Comparison of ENCODE assay signal across 23 mouse cellular contexts in the genomic region with DNA sequence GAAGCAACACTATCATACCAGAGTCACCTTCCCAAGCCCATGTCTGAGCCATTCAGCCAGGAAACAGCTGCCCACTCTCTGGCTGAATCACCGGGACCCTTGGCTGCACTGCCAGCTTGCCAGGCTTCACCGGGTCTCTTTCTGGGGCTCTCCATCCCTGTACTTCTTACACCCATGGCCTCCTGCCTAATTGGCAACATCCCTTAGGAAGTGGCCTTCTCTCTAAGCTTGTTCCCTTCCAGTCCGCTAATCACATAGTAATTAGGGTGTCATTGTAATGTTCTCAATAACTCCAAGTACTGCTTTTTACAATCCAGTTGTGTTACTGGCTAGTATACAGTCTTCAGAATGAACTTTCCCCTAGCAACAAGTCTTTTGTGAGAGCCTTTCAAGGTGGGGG. TPM values are rescaled to one million over a fixed set of nuclear protein-coding genes. Genes with fewer than 3 reads are reported as not detected.
A peak's percentile ranks its signal among the peaks of the same experiment; 100 is the strongest.
DNase-seq lines count a peak whose midpoint lies in the region; ATAC-seq and TF ChIP-seq lines count a peak whose summit lies in the region.
"Had no signal": no experiment of that assay in that cellular context is flagged by ENCODE, and none has a peak within 500 bp of the region (broad histone marks: within the 10 kb centered on the region; RNA-seq: fewer than 3 reads in every experiment).

No protein-coding gene starts in this region.

- H3K9ac ChIP-seq in forebrain, embryonic 15.5 days (replicated peaks), result no peak overlapping the region
- H3K9ac ChIP-seq: heart, embryonic 15.5 days; limb, embryonic 15.5 days; liver, embryonic 14.5 days; lung, embryonic 14.5 days; midbrain, embryonic 13.5 days had no signal

- no peak overlapping the region for H3K4me3 ChIP-seq in left cerebral cortex, adult 2 months
- no peak overlapping the region for H3K4me3 ChIP-seq in forebrain, embryonic 15.5 days
- H3K4me3 ChIP-seq: embryonic facial prominence, embryonic 10.5 days; heart, embryonic 15.5 days; limb, embryonic 15.5 days; midbrain, embryonic 13.5 days had no signal

- DNase-seq in frontal cortex, postnatal 14 days (ENCODE audit: low spot score in 2 of 2), result no peak
- peak; percentile 24 for DNase-seq in left cerebral cortex, postnatal 4 days
- DNase-seq in left cerebral cortex, adult 2 months (ENCODE audit: extremely low spot score in 1 of 2, low spot score in 2 of 2), result no peak
- DNase-seq in Muller cell, postnatal 12 days (ENCODE audit: inconsistent ontology term), result peak; percentile 26
- no peak for DNase-seq in heart, postnatal 36 days
- DNase-seq: adrenal gland, postnatal 25 days; cerebellum, adult 11 months; cerebellum, adult 9-11 months; kidney, adult 18-20 months; kidney, postnatal 4 days; lung, embryonic 14.5 days; spleen, adult 18-20 months had no signal

- H3K27ac ChIP-seq in left cerebral cortex, adult 2 months, result no peak overlapping the region
- no peak overlapping the region for H3K27ac ChIP-seq in forebrain, embryonic 15.5 days (replicated peaks)
- H3K27ac ChIP-seq: embryonic facial prominence, embryonic 10.5 days; heart, embryonic 15.5 days; limb, embryonic 15.5 days; liver, embryonic 14.5 days; midbrain, embryonic 13.5 days had no signal

- no peaks in the 10 kb centered on the region for H3K27me3 ChIP-seq in forebrain, embryonic 15.5 days
- H3K27me3 ChIP-seq: heart, embryonic 15.5 days; limb, embryonic 15.5 days; midbrain, embryonic 13.5 days had no signal

- intact Hi-C loops in left cerebral cortex, postnatal 4 days (cut with DNase I), result no loop called here
- intact Hi-C loops in left cerebral cortex, adult 2 months (cut with DNase I), result no loop called here
- intact Hi-C loops in heart, postnatal 36 days (cut with DNase I), result no loop called here

- H3K36me3 ChIP-seq in forebrain, embryonic 15.5 days, result no peaks in the 10 kb centered on the region
- H3K36me3 ChIP-seq: embryonic facial prominence, embryonic 10.5 days; heart, embryonic 15.5 days; limb, embryonic 15.5 days; midbrain, embryonic 13.5 days had no signal

- H3K9me3 ChIP-seq in forebrain, embryonic 15.5 days, result no peaks in the 10 kb centered on the region
- H3K9me3 ChIP-seq: embryonic facial prominence, embryonic 10.5 days; heart, embryonic 15.5 days; limb, embryonic 15.5 days; midbrain, embryonic 13.5 days had no signal

- H3K4me2 ChIP-seq in forebrain, embryonic 15.5 days (replicated peaks), result no peak overlapping the region
- H3K4me2 ChIP-seq: heart, embryonic 15.5 days; limb, embryonic 15.5 days; lung, embryonic 14.5 days; midbrain, embryonic 13.5 days had no signal

- ATAC-seq in frontal cortex, adult (ENCODE audit: low TSS enrichment), result peak; percentile 50; the same call in 1 of the 2 replicates
- ATAC-seq in forebrain, embryonic 15.5 days (replicated peaks), result peak; percentile 55; the same call in 1 of the 2 replicates
- ATAC-seq: CD4-positive, CD25-positive, alpha-beta regulatory T cell, adult 4 months; midbrain, embryonic 13.5 days had no signal

- 20% methylated on average over 3 of the region's 3 CpGs for WGBS in forebrain, embryonic 15.5 days

- TF ChIP-seq CTCF in left cerebral cortex, adult 2 months (IDR thresholded peaks at IDR 0.05), result no peak

- peaks cover under 1% of the 10 kb centered on the region; the same call in 1 of the 2 replicates for H3K4me1 ChIP-seq in forebrain, embryonic 15.5 days
- H3K4me1 ChIP-seq: embryonic facial prominence, embryonic 10.5 days; heart, embryonic 15.5 days; limb, embryonic 15.5 days had no signal

RNA-seq across cellular contexts. Expression of gene Ntm, which starts 13.9 kb away (rescaled TPM):
- 100 to 1,000 TPM; 269 to 280 TPM for total RNA-seq in left cerebral cortex, postnatal 4 days (2021)
- 100 to 1,000 TPM; 288 to 294 TPM for total RNA-seq in left cerebral cortex, adult 2 months (2021)
- 98.7 and 106 TPM in 2 replicates for polyA plus RNA-seq in forebrain, embryonic 15.5 days (2015; fragmentation: Nextera tagmentation; extraction: Ambion mirVana)
- 1 to 10 TPM; 2.0 to 2.6 TPM for total RNA-seq in heart, postnatal 36 days (2021)
- total RNA-seq: common myeloid progenitor, adult 5-6 weeks; hematopoietic stem cell, adult 5-6 weeks; megakaryocyte, adult 5-6 weeks had no signal
- polyA plus RNA-seq: CD4-positive, CD25-positive, alpha-beta regulatory T cell, adult 4 months had no signal

Comparison
In these comparisons a context has a peak if more than half of its experiments do, and no peak if none do; other contexts are left out.
1. DNase-seq: peak in left cerebral cortex, postnatal 4 days (single experiment) and Muller cell, postnatal 12 days (single experiment); none in frontal cortex, postnatal 14 days (0 of 2), left cerebral cortex, adult 2 months (0 of 2) and heart, postnatal 36 days (0 of 2).
2. RNA of gene Ntm, which starts 13.9 kb away (total RNA-seq): 288 to 294 TPM in left cerebral cortex, adult 2 months and 269 to 280 TPM in left cerebral cortex, postnatal 4 days; 2.0 to 2.6 TPM in heart, postnatal 36 days; every median in the first group is over 10 times any median in the second.